Mouse (Mus musculus): ENCODE data around the gene Hk3. TPM values are rescaled to one million over a fixed set of nuclear protein-coding genes. Genes with fewer than 3 reads are reported as not detected.
A peak's percentile ranks its signal among the peaks of the same experiment; 100 is the strongest.

Gene Hk3
- polyA plus RNA-seq, 1 experiment from 2014 or later: 0.95 TPM

DNA sequence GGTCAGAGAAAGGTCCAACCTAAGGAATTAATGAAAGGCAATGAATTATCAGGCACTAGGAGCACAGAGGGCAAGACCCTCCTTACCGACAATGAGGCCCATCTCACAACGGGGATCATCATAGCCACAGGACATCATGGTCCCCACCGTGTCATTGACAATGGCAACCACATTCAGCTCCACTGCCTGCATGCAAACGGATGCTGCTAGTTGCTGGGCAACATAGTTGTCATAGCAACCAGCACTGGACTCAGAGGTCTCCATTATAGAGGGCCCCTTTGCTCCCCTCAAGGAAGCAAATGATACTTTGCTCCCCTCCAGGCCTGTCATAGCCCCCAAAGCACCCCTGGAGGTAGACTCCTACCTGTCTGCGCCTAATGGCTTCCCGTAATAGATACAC is 12.6 kb downstream of the Hk3 start:
- H3K9me3 ChIP-seq (ENCODE audit: control insufficient read depth, low read length): no peaks in the 10 kb centered on the region
- no peak for ATAC-seq (ENCODE audit: low read depth)
- H3K36me3 ChIP-seq (ENCODE audit: control insufficient read depth, insufficient read depth, low read length): no peaks in the 10 kb centered on the region
- H3K4me1 ChIP-seq (replicated peaks; ENCODE audit: control insufficient read depth, insufficient read depth, low read length): peaks cover 18% of the 10 kb centered on the region
- H3K9ac ChIP-seq (ENCODE audit: low read length): no peak overlapping the region
- WGBS: 78% methylated on average over 6 of the region's 6 CpGs
- no peak overlapping the region for H3K27ac ChIP-seq (ENCODE audit: low read length)
- no peak overlapping the region for H3K4me2 ChIP-seq (ENCODE audit: low read depth, low read length)
- no peak overlapping the region for H3K4me3 ChIP-seq (ENCODE audit: low read length)
- H3K27me3 ChIP-seq (ENCODE audit: control insufficient read depth, insufficient read depth, low read depth, low read length): no peaks in the 10 kb centered on the region; the same call in 1 of the 2 replicates

DNA sequence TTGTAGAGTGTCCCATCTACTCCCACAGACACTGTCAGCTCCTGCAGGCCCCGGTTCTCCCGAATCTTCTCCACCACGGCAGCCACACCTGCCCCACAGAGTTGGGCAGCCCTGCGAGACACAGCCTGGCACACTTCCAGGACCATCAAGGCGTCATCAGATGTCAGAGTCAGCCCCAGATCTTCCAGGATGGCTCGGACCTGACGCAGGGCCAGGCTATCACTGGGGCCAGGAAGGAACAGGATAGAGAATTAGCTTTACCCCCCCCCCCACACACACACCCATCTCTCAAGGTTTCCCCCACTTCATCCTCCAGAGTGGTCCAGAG is 14.8 kb downstream of the Hk3 start:
- no peak overlapping the region for H3K4me3 ChIP-seq (ENCODE audit: low read length)
- no peaks in the 10 kb centered on the region; the same call in 1 of the 2 replicates for H3K27me3 ChIP-seq (ENCODE audit: control insufficient read depth, insufficient read depth, low read depth, low read length)
- no peaks in the 10 kb centered on the region for H3K36me3 ChIP-seq (ENCODE audit: control insufficient read depth, insufficient read depth, low read length)
- H3K4me2 ChIP-seq (ENCODE audit: low read depth, low read length): peak overlapping the region; percentile 37; the same call in 1 of the 2 replicates
- 41% methylated on average over 7 of the region's 7 CpGs for WGBS
- no peaks in the 10 kb centered on the region for H3K9me3 ChIP-seq (ENCODE audit: control insufficient read depth, low read length)
- H3K27ac ChIP-seq (ENCODE audit: low read length): peak overlapping the region; percentile 70
- H3K9ac ChIP-seq (ENCODE audit: low read length): no peak overlapping the region
- H3K4me1 ChIP-seq (replicated peaks; ENCODE audit: control insufficient read depth, insufficient read depth, low read length): peaks cover 18% of the 10 kb centered on the region
- no peak for ATAC-seq (ENCODE audit: low read depth)

DNA sequence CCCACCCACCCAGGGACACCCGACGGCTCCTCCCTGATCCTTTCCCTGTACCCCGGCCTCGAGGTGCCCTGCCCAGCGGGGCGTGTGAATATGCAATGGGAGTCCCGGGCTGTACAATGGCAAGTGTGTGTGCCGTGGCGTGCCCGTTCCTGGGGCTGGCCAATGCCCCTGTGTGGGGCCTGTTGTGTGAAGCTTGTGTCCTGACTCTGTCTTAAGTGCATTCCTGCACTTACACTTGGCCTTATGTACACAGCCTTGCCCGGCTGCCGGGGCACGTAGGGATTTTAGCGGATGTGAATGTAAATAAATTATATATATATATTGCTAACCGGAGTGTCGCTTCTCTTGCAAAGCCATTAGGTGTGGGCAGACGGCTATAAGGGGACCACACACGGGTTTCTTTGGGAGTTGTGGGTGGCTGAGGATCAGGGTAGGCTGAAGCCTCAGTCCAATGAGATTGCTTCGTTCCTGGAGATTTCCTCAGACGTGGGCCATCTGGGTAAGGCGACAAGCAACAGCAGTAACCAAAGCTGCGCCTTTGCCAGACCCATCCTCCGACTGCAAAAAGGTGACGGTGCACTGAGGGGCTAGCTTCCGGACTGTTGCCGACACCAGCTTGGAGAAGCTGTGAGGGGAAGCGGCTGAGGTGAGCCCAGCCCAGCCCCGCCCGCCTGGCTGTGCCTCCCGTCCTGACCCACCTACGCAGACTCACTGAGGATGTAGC is 15.3 kb downstream of the Hk3 start:
- Histone ChIP-seq H3K4me1 (replicated peaks; ENCODE audit: control insufficient read depth, insufficient read depth, low read length) (peaks cover 18% of the 10 kb centered on the region), H3K27ac (ENCODE audit: low read length) (peak overlapping the region; percentile 79), H3K9me3 (ENCODE audit: control insufficient read depth, low read length) (no peaks in the 10 kb centered on the region), H3K36me3 (ENCODE audit: control insufficient read depth, insufficient read depth, low read length) (no peaks in the 10 kb centered on the region), H3K9ac (ENCODE audit: low read length) (0 out of 2 replicates have a peak overlapping the region, but pooled peaks have one; percentile 28), H3K27me3 (ENCODE audit: control insufficient read depth, insufficient read depth, low read depth, low read length) (no peaks in the 10 kb centered on the region; the same call in 1 of the 2 replicates), H3K4me2 (ENCODE audit: low read depth, low read length) (peak overlapping the region; percentile 37), H3K4me3 (ENCODE audit: low read length) (no peak overlapping the region)
- WGBS: 24% methylated on average over 31 of the region's 31 CpGs
- peak; percentile 85 for ATAC-seq (ENCODE audit: low read depth)

DNA sequence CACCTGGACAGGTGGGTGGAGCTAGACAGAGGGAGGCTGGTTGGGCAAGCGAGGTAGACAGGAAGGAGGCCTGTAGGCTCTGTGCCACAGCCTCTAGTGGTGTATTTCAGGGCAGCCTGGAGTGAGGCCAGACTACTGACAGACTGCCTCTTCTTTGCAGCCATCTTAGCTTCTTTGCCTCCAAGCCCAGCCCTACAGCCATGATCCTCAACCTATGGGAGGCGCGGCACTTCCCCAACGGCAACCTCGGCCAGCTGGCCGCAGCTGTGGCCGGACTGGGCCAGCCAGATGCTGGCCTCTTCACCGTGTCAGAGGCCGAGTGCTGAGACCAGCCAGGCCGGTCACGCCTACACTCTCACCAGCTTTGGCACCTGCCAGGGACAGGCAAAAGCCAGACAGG is 16.5 kb downstream of the Hk3 start:
- 36% methylated on average over 11 of the region's 11 CpGs for WGBS
- peak overlapping the region; percentile 79 for H3K27ac ChIP-seq (ENCODE audit: low read length)

DNA sequence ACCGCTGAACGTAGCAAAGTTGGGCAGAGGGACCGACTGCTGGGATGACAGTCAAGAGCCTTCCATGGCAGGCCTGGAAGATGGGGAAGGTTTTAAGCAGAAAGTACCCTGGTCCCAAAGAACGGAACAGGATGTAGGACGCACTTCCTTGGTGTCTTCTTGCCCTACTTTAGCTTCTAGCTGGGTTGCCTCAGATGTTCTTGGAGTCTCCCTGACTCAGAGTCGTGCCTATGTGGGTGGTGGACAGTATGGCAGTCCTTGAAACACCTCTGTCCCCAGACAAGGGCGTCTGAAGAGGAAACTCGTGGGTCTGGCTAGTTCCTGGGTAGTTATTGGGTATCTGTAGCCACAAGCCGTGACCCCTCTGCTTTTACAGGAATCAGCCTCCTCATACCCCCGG is 19.1 kb downstream of the Hk3 start:
- H3K36me3 ChIP-seq (ENCODE audit: control insufficient read depth, insufficient read depth, low read length): no peaks in the 10 kb centered on the region
- H3K27me3 ChIP-seq (ENCODE audit: control insufficient read depth, insufficient read depth, low read depth, low read length): no peaks in the 10 kb centered on the region; the same call in 1 of the 2 replicates
- no peak for ATAC-seq (ENCODE audit: low read depth)
- H3K9ac ChIP-seq (ENCODE audit: low read length): no peak overlapping the region
- H3K9me3 ChIP-seq (ENCODE audit: control insufficient read depth, low read length): no peaks in the 10 kb centered on the region
- no peak overlapping the region for H3K4me2 ChIP-seq (ENCODE audit: low read depth, low read length)
- H3K27ac ChIP-seq (ENCODE audit: low read length): no peak overlapping the region
- no peak overlapping the region for H3K4me3 ChIP-seq (ENCODE audit: low read length)
- WGBS: 74% methylated on average over 10 of the region's 10 CpGs
- H3K4me1 ChIP-seq (replicated peaks; ENCODE audit: control insufficient read depth, insufficient read depth, low read length): peaks cover 18% of the 10 kb centered on the region

More for the DNA sequence above, 16.5 kb downstream of the Hk3 start:
- peak; percentile 67 for ATAC-seq (ENCODE audit: low read depth)
- Histone ChIP-seq H3K4me3 (ENCODE audit: low read length) (no peak overlapping the region), H3K27me3 (ENCODE audit: control insufficient read depth, insufficient read depth, low read depth, low read length) (no peaks in the 10 kb centered on the region; the same call in 1 of the 2 replicates), H3K9me3 (ENCODE audit: control insufficient read depth, low read length) (no peaks in the 10 kb centered on the region), H3K4me2 (ENCODE audit: low read depth, low read length) (no peak overlapping the region), H3K4me1 (replicated peaks; ENCODE audit: control insufficient read depth, insufficient read depth, low read length) (peaks cover 18% of the 10 kb centered on the region), H3K36me3 (ENCODE audit: control insufficient read depth, insufficient read depth, low read length) (no peaks in the 10 kb centered on the region), H3K9ac (ENCODE audit: low read length) (no peak overlapping the region)

DNA sequence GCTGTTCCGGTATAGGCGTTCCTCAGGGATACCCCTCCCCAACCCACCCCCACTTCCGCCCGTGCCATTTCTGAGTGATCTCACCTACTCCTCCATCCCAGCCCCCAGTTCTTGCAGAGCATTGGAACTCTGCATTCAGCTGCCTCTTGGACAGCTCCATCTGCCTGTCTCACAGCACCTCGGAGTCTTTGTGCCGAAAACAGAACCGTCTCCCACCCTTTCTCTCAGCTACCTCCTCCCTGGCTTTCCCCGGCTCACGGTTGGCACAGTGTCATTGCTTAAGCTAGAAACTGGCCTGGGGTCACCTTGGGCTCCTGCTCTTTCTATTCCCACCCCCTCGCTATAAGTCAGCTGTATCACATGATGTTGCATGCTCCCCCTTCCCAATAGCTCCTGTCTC is 20.8 kb downstream of the Hk3 start:
- Histone ChIP-seq H3K4me2 (ENCODE audit: low read depth, low read length) (no peak overlapping the region), H3K27me3 (ENCODE audit: control insufficient read depth, insufficient read depth, low read depth, low read length) (no peaks in the 10 kb centered on the region), H3K27ac (ENCODE audit: low read length) (no peak overlapping the region), H3K36me3 (ENCODE audit: control insufficient read depth, insufficient read depth, low read length) (no peaks in the 10 kb centered on the region), H3K9ac (ENCODE audit: low read length) (no peak overlapping the region), H3K9me3 (ENCODE audit: control insufficient read depth, low read length) (no peaks in the 10 kb centered on the region), H3K4me3 (ENCODE audit: low read length) (no peak overlapping the region), H3K4me1 (replicated peaks; ENCODE audit: control insufficient read depth, insufficient read depth, low read length) (peaks cover 8% of the 10 kb centered on the region)
- 71% methylated on average over 10 of the region's 10 CpGs for WGBS
- ATAC-seq (ENCODE audit: low read depth): no peak

DNA sequence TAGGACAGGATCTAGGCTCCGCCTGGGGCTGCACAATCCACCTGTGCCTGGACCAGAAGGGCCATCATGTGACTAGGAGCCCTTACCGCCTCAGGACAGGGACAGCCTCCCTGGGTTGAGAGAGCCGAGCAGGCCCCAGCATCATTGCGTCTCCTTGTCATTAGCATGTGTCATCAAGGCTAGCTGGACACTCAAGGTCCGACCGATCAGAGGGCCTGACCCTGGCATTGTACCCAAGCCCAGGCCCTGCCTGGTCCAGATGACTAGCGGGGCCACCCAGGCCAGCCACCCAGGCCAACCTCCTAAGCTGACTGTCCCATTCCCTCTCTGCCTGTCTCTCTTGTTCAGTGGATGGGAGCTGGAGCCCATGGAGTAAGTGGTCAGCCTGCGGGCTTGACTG is 23.6 kb downstream of the Hk3 start:
- peaks cover 5% of the 10 kb centered on the region; the same call in 1 of the 2 replicates for H3K4me1 ChIP-seq (replicated peaks; ENCODE audit: control insufficient read depth, insufficient read depth, low read length)
- 91% methylated on average over 8 of the region's 8 CpGs for WGBS
- H3K4me3 ChIP-seq (ENCODE audit: low read length): no peak overlapping the region
- H3K4me2 ChIP-seq (ENCODE audit: low read depth, low read length): no peak overlapping the region
- ATAC-seq (ENCODE audit: low read depth): no peak
- no peak overlapping the region for H3K27ac ChIP-seq (ENCODE audit: low read length)
- H3K9ac ChIP-seq (ENCODE audit: low read length): no peak overlapping the region
- H3K36me3 ChIP-seq (ENCODE audit: control insufficient read depth, insufficient read depth, low read length): no peaks in the 10 kb centered on the region
- H3K27me3 ChIP-seq (ENCODE audit: control insufficient read depth, insufficient read depth, low read depth, low read length): no peaks in the 10 kb centered on the region; the same call in 1 of the 2 replicates
- H3K9me3 ChIP-seq (ENCODE audit: control insufficient read depth, low read length): no peaks in the 10 kb centered on the region

DNA sequence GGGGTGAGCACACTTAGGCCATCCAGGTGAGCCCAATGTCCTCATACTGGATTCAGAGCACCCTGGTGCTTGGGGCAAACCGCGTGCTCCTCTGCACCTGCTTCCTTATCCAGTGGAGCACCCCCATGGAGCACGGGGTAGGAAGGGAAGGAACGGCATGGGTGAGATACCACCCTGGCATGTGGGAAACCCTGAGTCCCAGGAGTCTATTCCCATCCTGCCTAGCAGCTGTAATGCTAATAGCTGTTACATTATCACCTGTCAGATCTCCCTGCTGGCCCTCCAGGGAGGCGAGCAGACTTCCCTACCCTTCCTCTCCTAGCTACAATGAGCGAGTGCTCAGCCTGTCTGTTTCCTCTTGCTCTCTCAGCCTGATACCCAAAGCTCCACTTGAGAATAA is 26.0 kb downstream of the Hk3 start:
- Histone ChIP-seq H3K27ac (ENCODE audit: low read length) (no peak overlapping the region), H3K4me3 (ENCODE audit: low read length) (no peak overlapping the region), H3K9ac (ENCODE audit: low read length) (no peak overlapping the region), H3K4me2 (ENCODE audit: low read depth, low read length) (no peak overlapping the region), H3K27me3 (ENCODE audit: control insufficient read depth, insufficient read depth, low read depth, low read length) (no peaks in the 10 kb centered on the region; the same call in 1 of the 2 replicates), H3K4me1 (replicated peaks; ENCODE audit: control insufficient read depth, insufficient read depth, low read length) (peaks cover 5% of the 10 kb centered on the region; the same call in 1 of the 2 replicates), H3K36me3 (ENCODE audit: control insufficient read depth, insufficient read depth, low read length) (no peaks in the 10 kb centered on the region), H3K9me3 (ENCODE audit: control insufficient read depth, low read length) (no peaks in the 10 kb centered on the region)
- 63% methylated on average over 6 of the region's 6 CpGs for WGBS
- no peak for ATAC-seq (ENCODE audit: low read depth)

DNA sequence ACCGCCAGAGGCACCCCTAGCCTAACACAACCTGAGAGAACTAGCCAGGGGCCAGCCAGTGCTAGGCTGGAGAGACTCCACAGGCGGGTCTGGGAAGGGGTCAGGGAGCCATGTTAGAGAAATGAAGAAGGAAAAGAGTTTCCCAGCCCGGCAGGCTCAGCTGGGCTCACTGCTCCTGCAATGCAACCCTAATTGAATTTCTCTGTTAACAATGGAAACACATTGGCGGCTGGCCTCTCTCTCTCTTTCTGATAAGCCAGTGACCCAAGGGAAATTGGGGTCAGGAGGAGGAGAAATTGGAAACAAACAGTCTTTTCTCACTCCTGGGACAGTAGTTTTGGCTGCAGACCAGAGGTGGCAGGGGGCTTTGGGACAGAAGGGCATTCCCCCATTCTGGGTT is 26.6 kb downstream of the Hk3 start:
- no peak overlapping the region for H3K27ac ChIP-seq (ENCODE audit: low read length)
- H3K27me3 ChIP-seq (ENCODE audit: control insufficient read depth, insufficient read depth, low read depth, low read length): no peaks in the 10 kb centered on the region; the same call in 1 of the 2 replicates
- no peak overlapping the region for H3K4me3 ChIP-seq (ENCODE audit: low read length)
- peaks cover 5% of the 10 kb centered on the region; the same call in 1 of the 2 replicates for H3K4me1 ChIP-seq (replicated peaks; ENCODE audit: control insufficient read depth, insufficient read depth, low read length)
- H3K9ac ChIP-seq (ENCODE audit: low read length): no peak overlapping the region
- H3K36me3 ChIP-seq (ENCODE audit: control insufficient read depth, insufficient read depth, low read length): no peaks in the 10 kb centered on the region
- no peak for ATAC-seq (ENCODE audit: low read depth)
- no peak overlapping the region for H3K4me2 ChIP-seq (ENCODE audit: low read depth, low read length)
- WGBS: 15% methylated on average over 4 of the region's 4 CpGs
- H3K9me3 ChIP-seq (ENCODE audit: control insufficient read depth, low read length): no peaks in the 10 kb centered on the region

Data from lung, embryonic 16.5 days (tissue).